Mouse (Mus musculus): Measurements from ENCODE around the gene Irf8. TPM values are rescaled to one million over a fixed set of nuclear protein-coding genes. Genes with fewer than 3 reads are reported as not detected.

The Irf8 gene
- polyA plus RNA-seq, 1 experiment from 2014 or later: 5.6 TPM

DNA sequence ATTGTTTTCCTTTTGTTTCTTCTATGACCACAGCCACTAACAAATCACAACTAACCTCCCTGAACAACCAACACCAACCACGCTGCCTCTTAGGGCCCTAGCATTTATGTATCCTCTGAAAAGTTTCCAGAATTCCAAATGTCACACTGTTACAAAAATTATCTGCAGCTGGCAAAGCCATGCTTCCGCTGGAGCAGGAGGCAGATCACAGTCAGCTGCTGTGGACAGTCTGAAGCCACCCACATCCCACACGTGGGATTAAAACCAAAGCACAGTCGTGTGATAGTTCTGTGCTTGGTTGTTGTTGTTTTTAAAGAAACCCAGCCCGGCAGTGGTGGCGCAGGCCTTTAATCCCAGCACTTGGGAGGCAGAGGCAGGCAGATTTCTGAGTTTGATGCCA lies 37.1 kb upstream of the Irf8 start:
- Histone ChIP-seq H3K9ac (no peak overlapping the region), H3K4me3 (no peak overlapping the region), H3K27ac (ENCODE audit: poor library complexity, severe bottlenecking) (no peak overlapping the region), H3K36me3 (no peaks in the 10 kb centered on the region), H3K4me1 (replicated peaks) (peaks cover 25% of the 10 kb centered on the region), H3K9me3 (replicated peaks) (peaks cover 3% of the 10 kb centered on the region; the same call in 1 of the 2 replicates), H3K27me3 (replicated peaks) (peaks cover 15% of the 10 kb centered on the region), H3K4me2 (no peak overlapping the region)
- 65% methylated on average over 6 of the region's 6 CpGs for WGBS
- ATAC-seq (ENCODE audit: insufficient number of reproducible peaks, low FRiP score): no peak

DNA sequence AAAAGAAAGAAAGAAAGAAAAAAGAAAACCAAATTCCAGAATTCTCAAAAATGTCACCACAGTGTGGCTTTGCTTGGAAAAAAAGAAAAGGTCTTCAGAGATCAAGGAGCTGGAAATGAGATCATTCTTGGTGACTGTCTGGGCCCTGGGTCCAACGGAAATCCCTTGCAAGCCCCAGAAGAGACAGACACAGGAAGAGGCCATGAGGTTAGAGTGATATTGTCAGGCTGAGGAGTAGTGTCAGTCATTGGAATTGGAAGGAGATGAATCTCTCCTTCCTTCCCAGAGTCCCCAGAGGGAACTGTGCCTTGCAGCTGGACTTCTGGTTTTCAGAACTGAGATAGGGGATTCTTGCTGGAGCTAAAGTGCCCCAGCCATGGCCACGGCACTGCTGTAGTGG lies 36.6 kb upstream of the Irf8 start:
- no peak for ATAC-seq (ENCODE audit: insufficient number of reproducible peaks, low FRiP score)
- no peak overlapping the region for H3K4me3 ChIP-seq
- H3K27me3 ChIP-seq (replicated peaks): peaks cover 17% of the 10 kb centered on the region
- H3K4me1 ChIP-seq (replicated peaks): peaks cover 20% of the 10 kb centered on the region
- no peak overlapping the region for H3K4me2 ChIP-seq
- H3K27ac ChIP-seq (ENCODE audit: poor library complexity, severe bottlenecking): no peak overlapping the region
- H3K9me3 ChIP-seq (replicated peaks): peaks cover 3% of the 10 kb centered on the region; the same call in 1 of the 2 replicates
- WGBS: 43% methylated on average over 2 of the region's 2 CpGs
- H3K36me3 ChIP-seq: no peaks in the 10 kb centered on the region
- H3K9ac ChIP-seq: no peak overlapping the region

DNA sequence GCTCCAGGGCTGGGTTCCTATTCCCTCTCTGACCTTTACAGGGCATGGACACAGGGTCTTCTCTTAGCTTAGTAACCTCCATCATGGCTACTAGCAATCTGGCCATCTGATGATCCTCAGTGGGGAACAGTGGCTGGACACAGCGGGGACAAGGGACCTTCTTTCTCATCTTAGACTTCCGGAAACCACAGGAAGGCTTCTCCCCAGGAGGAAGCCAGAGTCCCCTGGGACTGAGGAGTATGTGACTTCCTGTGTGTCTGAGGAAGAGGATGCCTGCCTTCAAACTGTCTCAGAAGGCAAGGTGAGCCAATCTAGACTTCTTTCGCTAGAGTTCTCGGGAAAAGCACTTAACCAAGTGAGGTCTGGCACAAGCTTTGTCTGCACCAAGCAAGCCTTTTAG lies 36.1 kb upstream of the Irf8 start:
- Histone ChIP-seq H3K36me3 (no peaks in the 10 kb centered on the region), H3K9me3 (replicated peaks) (peaks cover 3% of the 10 kb centered on the region; the same call in 1 of the 2 replicates), H3K27me3 (replicated peaks) (peaks cover 20% of the 10 kb centered on the region), H3K4me3 (no peak overlapping the region), H3K27ac (ENCODE audit: poor library complexity, severe bottlenecking) (no peak overlapping the region), H3K9ac (no peak overlapping the region), H3K4me1 (replicated peaks) (peaks cover 17% of the 10 kb centered on the region), H3K4me2 (no peak overlapping the region)
- no peak for ATAC-seq (ENCODE audit: insufficient number of reproducible peaks, low FRiP score)
- 69% methylated on average over 4 of the region's 4 CpGs for WGBS

GRCm38 (mm10) chr8:120701758-120702465 lies 34.2 kb upstream of the Irf8 start:
- 49% methylated on average over 19 of the region's 19 CpGs for WGBS
- Histone ChIP-seq H3K9me3 (replicated peaks) (peaks cover 3% of the 10 kb centered on the region; the same call in 1 of the 2 replicates), H3K27ac (ENCODE audit: poor library complexity, severe bottlenecking) (no peak overlapping the region), H3K9ac (no peak overlapping the region), H3K27me3 (replicated peaks) (peaks cover 19% of the 10 kb centered on the region), H3K4me3 (no peak overlapping the region), H3K36me3 (no peaks in the 10 kb centered on the region), H3K4me1 (replicated peaks) (peaks cover 5% of the 10 kb centered on the region), H3K4me2 (no peak overlapping the region)
- no peak for ATAC-seq (ENCODE audit: insufficient number of reproducible peaks, low FRiP score)

GRCm38 (mm10) chr8:120704203-120704602 lies 32.0 kb upstream of the Irf8 start:
- 77% methylated on average over 9 of the region's 9 CpGs for WGBS
- H3K27ac ChIP-seq (ENCODE audit: poor library complexity, severe bottlenecking): no peak overlapping the region
- H3K4me3 ChIP-seq: no peak overlapping the region
- peaks cover 19% of the 10 kb centered on the region for H3K27me3 ChIP-seq (replicated peaks)
- no peak for ATAC-seq (ENCODE audit: insufficient number of reproducible peaks, low FRiP score)
- H3K36me3 ChIP-seq: no peaks in the 10 kb centered on the region
- H3K9ac ChIP-seq: no peak overlapping the region
- no peak overlapping the region for H3K4me2 ChIP-seq
- no peaks in the 10 kb centered on the region; the same call in 1 of the 2 replicates for H3K4me1 ChIP-seq (replicated peaks)
- H3K9me3 ChIP-seq (replicated peaks): no peaks in the 10 kb centered on the region

DNA sequence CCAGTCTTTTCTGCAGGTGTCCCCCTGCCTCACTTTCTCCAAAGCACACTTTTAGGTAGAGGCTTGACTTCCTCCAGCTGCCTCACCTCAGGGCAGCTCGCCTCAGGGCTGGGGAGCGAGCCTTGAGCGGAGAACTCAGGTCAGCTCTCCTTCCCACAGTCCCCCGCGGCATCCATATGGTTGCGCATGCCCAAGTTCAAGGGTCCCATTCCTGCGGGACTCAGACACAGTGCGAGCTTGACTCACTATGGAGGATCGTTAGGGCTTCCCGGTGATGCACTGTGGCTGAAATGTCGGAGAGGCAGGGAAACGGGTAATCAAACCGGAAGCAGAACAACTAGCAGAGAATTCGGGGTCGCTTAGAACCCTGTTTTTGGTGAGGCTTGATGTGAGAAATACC lies 31.0 kb upstream of the Irf8 start:
- Histone ChIP-seq H3K9me3 (replicated peaks) (no peaks in the 10 kb centered on the region), H3K4me1 (replicated peaks) (no peaks in the 10 kb centered on the region; the same call in 1 of the 2 replicates), H3K27ac (ENCODE audit: poor library complexity, severe bottlenecking) (no peak overlapping the region), H3K4me3 (no peak overlapping the region), H3K36me3 (no peaks in the 10 kb centered on the region), H3K27me3 (replicated peaks) (peaks cover 19% of the 10 kb centered on the region), H3K9ac (no peak overlapping the region), H3K4me2 (no peak overlapping the region)
- WGBS: 77% methylated on average over 15 of the region's 15 CpGs
- ATAC-seq (ENCODE audit: insufficient number of reproducible peaks, low FRiP score): no peak

GRCm38 (mm10) chr8:120706193-120706592 lies 30.0 kb upstream of the Irf8 start:
- Histone ChIP-seq H3K9me3 (replicated peaks) (no peaks in the 10 kb centered on the region), H3K4me3 (no peak overlapping the region), H3K4me1 (replicated peaks) (no peaks in the 10 kb centered on the region; the same call in 1 of the 2 replicates), H3K9ac (no peak overlapping the region), H3K27ac (ENCODE audit: poor library complexity, severe bottlenecking) (no peak overlapping the region), H3K4me2 (no peak overlapping the region), H3K36me3 (no peaks in the 10 kb centered on the region), H3K27me3 (replicated peaks) (peaks cover 19% of the 10 kb centered on the region)
- 89% methylated on average over 3 of the region's 3 CpGs for WGBS
- ATAC-seq (ENCODE audit: insufficient number of reproducible peaks, low FRiP score): no peak

DNA sequence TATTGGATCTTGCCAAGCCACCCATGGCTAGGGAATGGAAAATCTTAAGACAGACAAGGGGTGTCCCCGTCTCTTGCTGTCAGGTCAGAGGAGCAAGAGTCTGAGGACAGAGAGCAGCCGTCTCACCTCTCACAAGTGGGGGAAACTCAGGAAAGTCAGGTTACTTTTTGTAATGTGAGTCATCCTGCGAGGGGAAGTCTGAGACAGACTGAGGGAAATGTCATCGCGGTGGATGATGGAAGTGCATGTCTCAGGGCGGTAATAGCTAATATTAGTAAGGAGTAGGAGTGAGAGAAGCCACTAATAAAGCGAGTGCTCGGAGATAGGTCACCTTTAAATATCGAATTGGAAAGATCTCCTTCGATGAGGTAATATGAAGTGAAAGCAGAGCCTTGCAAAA lies 27.0 kb upstream of the Irf8 start:
- Histone ChIP-seq H3K4me1 (replicated peaks) (no peaks in the 10 kb centered on the region; the same call in 1 of the 2 replicates), H3K9ac (no peak overlapping the region), H3K4me3 (no peak overlapping the region), H3K4me2 (no peak overlapping the region), H3K9me3 (replicated peaks) (no peaks in the 10 kb centered on the region), H3K36me3 (no peaks in the 10 kb centered on the region), H3K27ac (ENCODE audit: poor library complexity, severe bottlenecking) (no peak overlapping the region), H3K27me3 (replicated peaks) (peaks cover 10% of the 10 kb centered on the region; the same call in 1 of the 2 replicates)
- no peak for ATAC-seq (ENCODE audit: insufficient number of reproducible peaks, low FRiP score)
- WGBS: 68% methylated on average over 10 of the region's 10 CpGs

DNA sequence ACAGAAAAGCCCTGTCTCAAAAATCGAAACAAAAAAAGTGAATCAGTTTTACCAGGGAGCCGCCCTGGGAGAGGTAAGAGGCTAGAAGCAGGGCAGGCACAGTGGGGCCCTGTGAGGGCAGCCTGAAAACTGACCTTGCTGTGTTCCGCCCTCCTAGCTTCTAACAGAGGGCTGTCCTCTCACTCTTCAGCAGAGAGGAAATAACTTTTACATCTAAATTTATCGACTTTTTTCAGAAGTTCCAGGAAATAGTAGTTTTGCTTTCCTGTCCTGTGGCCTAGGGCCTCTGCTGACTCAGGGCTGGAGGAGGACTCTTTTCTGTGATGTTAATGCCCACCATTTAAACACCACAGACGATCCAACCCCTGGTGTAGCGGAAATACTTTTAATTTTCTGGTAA lies 21.0 kb upstream of the Irf8 start:
- H3K27ac ChIP-seq (ENCODE audit: poor library complexity, severe bottlenecking): 0 out of 2 replicates have a peak overlapping the region, but pooled peaks have one; percentile 11

GRCm38 (mm10) chr8:120715996-120716680 lies 20.0 kb upstream of the Irf8 start:
- Histone ChIP-seq H3K4me2 (no peak overlapping the region), H3K27ac (ENCODE audit: poor library complexity, severe bottlenecking) (no peak overlapping the region), H3K27me3 (replicated peaks) (peaks cover 5% of the 10 kb centered on the region; the same call in 1 of the 2 replicates), H3K4me3 (no peak overlapping the region), H3K4me1 (replicated peaks) (peaks cover 7% of the 10 kb centered on the region), H3K9me3 (replicated peaks) (0 out of 2 replicates have a peak, but pooled peaks cover 2% of the 10 kb centered on the region), H3K36me3 (no peaks in the 10 kb centered on the region), H3K9ac (no peak overlapping the region)
- ATAC-seq (ENCODE audit: insufficient number of reproducible peaks, low FRiP score): no peak
- WGBS: 68% methylated on average over 15 of the region's 15 CpGs

More for the DNA sequence above, 21.0 kb upstream of the Irf8 start:
- Histone ChIP-seq H3K9me3 (replicated peaks) (no peaks in the 10 kb centered on the region), H3K4me2 (no peak overlapping the region), H3K4me1 (replicated peaks) (peaks cover 7% of the 10 kb centered on the region), H3K9ac (no peak overlapping the region), H3K4me3 (no peak overlapping the region), H3K27me3 (replicated peaks) (peaks cover 5% of the 10 kb centered on the region; the same call in 1 of the 2 replicates), H3K36me3 (no peaks in the 10 kb centered on the region)
- no peak for ATAC-seq (ENCODE audit: insufficient number of reproducible peaks, low FRiP score)
- 71% methylated on average over 6 of the region's 6 CpGs for WGBS

- WGBS: 70% methylated on average over 19 of the region's 19 CpGs
- H3K9me3 ChIP-seq (replicated peaks): peaks cover 13% of the 10 kb centered on the region; the same call in 1 of the 2 replicates
- peaks cover 5% of the 10 kb centered on the region; the same call in 1 of the 2 replicates for H3K27me3 ChIP-seq (replicated peaks)
- H3K27ac ChIP-seq (ENCODE audit: poor library complexity, severe bottlenecking): no peak overlapping the region
- no peak overlapping the region for H3K9ac ChIP-seq
- H3K4me2 ChIP-seq: no peak overlapping the region
- H3K4me1 ChIP-seq (replicated peaks): peaks cover 7% of the 10 kb centered on the region
- no peaks in the 10 kb centered on the region for H3K36me3 ChIP-seq
- no peak for ATAC-seq (ENCODE audit: insufficient number of reproducible peaks, low FRiP score)
- no peak overlapping the region for H3K4me3 ChIP-seq
These were observed 16.4 kb upstream of the Irf8 start for GRCm38 (mm10) chr8:120719586-120720236.
